Mouse (Mus musculus) bone marrow macrophage, adult 2 months (primary cell): ENCODE results near the gene Chit1.

Experiments
- CTCF ChIP-seq: IDR thresholded peaks from 2 replicates; pipeline ENCODE4 v1.5.1; 2012; ENCODE audit warnings: low read depth, mild to moderate bottlenecking, low read length, moderate library complexity
- POLR2A ChIP-seq: IDR thresholded peaks from 2 replicates; pipeline ENCODE4 v1.6.1; 2012; ENCODE audit warnings: mild to moderate bottlenecking, low read depth, low read length, borderline replicate concordance

DNA sequence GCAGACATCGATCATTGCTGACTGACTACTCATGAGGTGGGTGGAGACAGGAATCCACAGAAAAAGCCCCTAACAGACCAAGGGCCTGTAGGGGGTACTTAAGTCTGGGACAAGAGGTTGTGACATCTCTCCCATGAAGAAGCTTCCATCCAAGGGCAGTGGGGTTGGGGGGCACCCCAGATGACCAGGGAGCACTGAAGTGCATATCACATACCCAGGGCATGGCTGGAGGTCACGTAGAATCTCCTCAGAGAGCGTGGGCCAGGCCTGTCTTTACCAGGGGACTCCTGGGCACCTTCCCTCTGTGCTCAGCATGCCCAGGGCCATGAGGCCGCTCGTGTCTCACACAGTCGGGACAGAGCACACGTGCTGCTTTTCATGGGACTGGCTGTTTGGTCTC, 3.3 kb upstream of the Chit1 start:
- TF ChIP-seq CTCF (no peak), POLR2A (no peak)
